Mouse (Mus musculus) bone marrow, adult 2 months (tissue): Measurements from ENCODE around the gene Zbtb16.

ENCODE experiments used
- CTCF ChIP-seq: fragments of 200-500 bp; IDR thresholded peaks from 2 replicates; pipeline ENCODE4 v1.5.1; 2011; ENCODE audit warnings: low read length, control low read depth; ENCODE audit not compliant: control insufficient read depth, insufficient read depth
- POLR2A ChIP-seq: fragments of 200-500 bp; IDR thresholded peaks from 2 replicates; pipeline ENCODE4 v1.6.1; 2011; ENCODE audit warnings: low read depth, mild to moderate bottlenecking, control low read depth, low read length, borderline replicate concordance; ENCODE audit not compliant: control insufficient read depth

DNA sequence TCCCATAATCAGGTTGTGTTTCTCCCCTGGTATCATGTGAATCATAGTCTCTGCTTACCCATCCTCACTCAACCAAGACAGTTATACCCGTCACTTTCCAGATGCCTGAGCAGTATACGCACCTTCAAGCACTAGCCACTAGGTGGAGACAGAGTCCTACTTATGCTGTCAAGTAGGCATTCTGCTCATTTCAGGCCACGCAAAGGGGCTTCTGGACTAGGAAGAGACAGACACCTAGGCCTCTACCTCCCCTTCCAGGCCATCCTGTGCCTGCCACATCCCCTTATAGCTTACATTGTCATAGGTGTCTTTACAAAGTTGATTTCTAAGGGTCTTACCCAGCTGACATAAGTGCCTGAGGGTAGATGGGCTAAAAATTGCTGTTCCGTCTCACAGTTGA is 189.8 kb downstream of the Zbtb16 start:
- TF ChIP-seq POLR2A (no peak), CTCF (peak; percentile 87)
